Mouse (Mus musculus) bone marrow macrophage, adult 2 months (primary cell): ENCODE measurements around the gene Larp7.

Source experiments
- CTCF ChIP-seq: IDR thresholded peaks from 2 replicates; pipeline ENCODE4 v1.5.1; 2012; ENCODE audit warnings: low read depth, mild to moderate bottlenecking, low read length, moderate library complexity
- POLR2A ChIP-seq: IDR thresholded peaks from 2 replicates; pipeline ENCODE4 v1.6.1; 2012; ENCODE audit warnings: mild to moderate bottlenecking, low read depth, low read length, borderline replicate concordance

DNA sequence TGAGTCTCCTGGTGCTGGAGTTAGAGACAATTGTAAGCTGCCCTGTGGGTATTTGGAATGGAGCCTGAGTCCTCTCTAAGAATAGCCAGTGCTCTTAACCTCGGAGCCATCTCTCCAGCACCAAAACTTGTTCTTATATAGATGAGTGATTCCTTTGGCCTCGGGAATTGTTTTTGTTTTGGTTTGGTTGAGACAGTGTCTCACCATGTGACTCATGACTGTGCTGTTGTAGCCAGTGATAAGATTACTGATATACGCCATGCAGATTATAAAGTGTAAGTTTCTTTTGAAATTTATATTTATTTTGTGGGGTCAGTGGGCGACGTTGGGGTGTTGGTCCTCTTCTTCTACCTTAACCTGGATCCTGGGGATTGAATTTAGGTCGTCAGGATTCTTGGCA lies 32.8 kb downstream of the Larp7 start:
- TF ChIP-seq POLR2A (no peak), CTCF (no peak)
